Mouse (Mus musculus): ENCODE measurements around the gene Mylk2. TPM values are rescaled to one million over a fixed set of nuclear protein-coding genes. Genes with fewer than 3 reads are reported as not detected.

Gene Mylk2
- total and polyA plus RNA-seq, 2 experiments from 2014 or later: 0.16 TPM; not detected in 1

- no peak overlapping the region for H3K4me2 ChIP-seq (ENCODE audit: low read depth, low read length)
- H3K9ac ChIP-seq (replicated peaks; ENCODE audit: low read depth, low read length): no peak overlapping the region
- TF ChIP-seq EP300 (IDR thresholded peaks at IDR 0.05; ENCODE audit: low read depth) (no peak), CTCF (IDR thresholded peaks at IDR 0.05; ENCODE audit: low read depth) (no peak)
- H3K36me3 ChIP-seq (replicated peaks; ENCODE audit: control insufficient read depth, insufficient read depth, low read length): peaks cover 9% of the 10 kb centered on the region; the same call in 1 of the 2 replicates
- peaks cover 29% of the 10 kb centered on the region for H3K4me1 ChIP-seq (ENCODE audit: control insufficient read depth, insufficient read depth)
- no peaks in the 10 kb centered on the region for H3K9me3 ChIP-seq (replicated peaks; ENCODE audit: control insufficient read depth, low read length)
- WGBS: 90% methylated on average over 15 of the region's 15 CpGs
- DNase-seq (ENCODE audit: low spot score) (no peak), ATAC-seq (ENCODE audit: insufficient read depth, low read depth) (no peak)
- H3K27me3 ChIP-seq (ENCODE audit: control insufficient read depth, insufficient read depth, low read length): no peaks in the 10 kb centered on the region
- no peak overlapping the region for H3K27ac ChIP-seq (ENCODE audit: low read depth)
- no peak overlapping the region for H3K4me3 ChIP-seq (ENCODE audit: low read depth, low read length)
These were observed 9.9 kb upstream of the Mylk2 start for GRCm38 (mm10) chr2:152901296-152901695.

DNA sequence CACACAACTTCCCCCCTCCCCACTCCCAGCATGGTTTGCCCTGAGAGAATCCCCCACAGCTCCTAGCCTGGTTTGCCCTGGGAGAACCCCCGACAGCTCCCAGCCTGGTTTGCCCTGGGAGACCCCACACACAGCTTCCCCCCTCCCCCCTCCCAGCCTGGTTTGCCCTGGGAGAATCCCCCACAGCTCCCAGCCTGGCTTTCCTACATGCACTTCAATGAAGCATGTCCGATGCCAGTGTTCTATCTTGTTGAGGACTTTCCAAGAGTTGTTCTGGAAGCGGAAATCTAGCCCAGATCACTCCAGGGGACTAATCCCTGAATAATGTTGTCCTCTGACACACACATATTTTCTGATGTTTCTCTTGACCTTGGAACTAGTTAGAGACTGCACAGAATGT, 8.5 kb upstream of the Mylk2 start:
- Histone ChIP-seq H3K27me3 (ENCODE audit: control insufficient read depth, insufficient read depth, low read length) (no peaks in the 10 kb centered on the region), H3K4me2 (ENCODE audit: low read depth, low read length) (no peak overlapping the region), H3K9me3 (replicated peaks; ENCODE audit: control insufficient read depth, low read length) (no peaks in the 10 kb centered on the region), H3K36me3 (replicated peaks; ENCODE audit: control insufficient read depth, insufficient read depth, low read length) (peaks cover 9% of the 10 kb centered on the region; the same call in 1 of the 2 replicates), H3K4me3 (ENCODE audit: low read depth, low read length) (no peak overlapping the region), H3K9ac (replicated peaks; ENCODE audit: low read depth, low read length) (no peak overlapping the region), H3K4me1 (ENCODE audit: control insufficient read depth, insufficient read depth) (peaks cover 41% of the 10 kb centered on the region), H3K27ac (ENCODE audit: low read depth) (no peak overlapping the region)
- no peak for TF ChIP-seq EP300 (IDR thresholded peaks at IDR 0.05; ENCODE audit: low read depth)
- no peak for TF ChIP-seq CTCF (IDR thresholded peaks at IDR 0.05; ENCODE audit: low read depth)
- ATAC-seq (ENCODE audit: insufficient read depth, low read depth): no peak
- 62% methylated on average over 3 of the region's 3 CpGs for WGBS
- no peak for DNase-seq (ENCODE audit: low spot score)

DNA sequence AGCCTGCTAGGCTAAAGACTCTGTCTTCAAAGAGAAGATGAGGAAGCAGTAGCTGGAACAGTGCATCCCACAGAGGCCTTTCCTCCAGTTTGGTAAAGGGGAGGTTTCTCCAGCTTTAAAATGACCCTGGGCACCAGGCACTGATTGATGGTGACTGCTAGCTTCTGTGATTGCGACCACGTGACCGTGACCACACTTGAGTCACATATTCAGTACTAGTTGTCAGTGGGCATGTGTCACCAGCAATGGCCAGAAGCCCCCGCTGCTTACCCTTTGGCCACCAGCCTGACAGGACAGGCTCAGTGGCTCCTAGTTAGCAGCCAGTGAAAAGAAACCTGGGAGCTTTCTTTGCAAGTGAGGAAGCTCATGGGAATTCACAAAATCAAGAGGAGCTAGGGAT, 7.6 kb upstream of the Mylk2 start:
- no peak for TF ChIP-seq CTCF (IDR thresholded peaks at IDR 0.05; ENCODE audit: low read depth)
- TF ChIP-seq EP300 (IDR thresholded peaks at IDR 0.05; ENCODE audit: low read depth): no peak
- Histone ChIP-seq H3K36me3 (replicated peaks; ENCODE audit: control insufficient read depth, insufficient read depth, low read length) (peaks cover 9% of the 10 kb centered on the region; the same call in 1 of the 2 replicates), H3K4me3 (ENCODE audit: low read depth, low read length) (no peak overlapping the region), H3K27me3 (ENCODE audit: control insufficient read depth, insufficient read depth, low read length) (no peaks in the 10 kb centered on the region), H3K4me1 (ENCODE audit: control insufficient read depth, insufficient read depth) (peaks cover 41% of the 10 kb centered on the region), H3K4me2 (ENCODE audit: low read depth, low read length) (no peak overlapping the region), H3K9me3 (replicated peaks; ENCODE audit: control insufficient read depth, low read length) (no peaks in the 10 kb centered on the region), H3K9ac (replicated peaks; ENCODE audit: low read depth, low read length) (no peak overlapping the region), H3K27ac (ENCODE audit: low read depth) (peak overlapping the region; percentile 96; the same call in 1 of the 2 replicates)
- no peak for DNase-seq (ENCODE audit: low spot score)
- no peak for ATAC-seq (ENCODE audit: insufficient read depth, low read depth)
- WGBS: 73% methylated on average over 4 of the region's 4 CpGs

DNA sequence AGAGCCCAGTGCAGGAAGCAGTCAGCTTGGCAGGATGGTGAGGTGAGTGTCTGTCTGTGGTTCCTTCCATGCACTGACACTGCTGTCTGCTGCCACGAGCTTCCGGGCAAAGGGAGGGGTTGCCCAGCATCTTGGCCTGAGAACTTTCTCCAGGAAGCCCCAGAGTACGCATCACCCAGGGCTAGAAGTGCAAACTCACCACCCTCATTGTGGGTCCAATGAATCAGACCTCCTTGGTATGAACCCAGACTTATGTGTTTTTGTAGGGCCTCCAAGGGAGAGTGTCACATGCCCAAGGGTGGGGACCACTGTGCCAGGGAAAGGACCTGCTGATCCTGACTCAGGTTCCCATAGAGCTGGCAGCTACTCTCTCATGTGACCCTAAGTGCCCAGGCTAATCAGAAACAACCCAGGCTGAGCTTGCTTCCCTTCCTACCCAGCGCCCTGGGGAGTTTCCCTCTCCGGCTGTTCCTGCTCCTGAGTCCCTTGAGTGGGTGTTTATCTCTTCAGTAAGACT, 7.0 kb upstream of the Mylk2 start:
- no peaks in the 10 kb centered on the region for H3K27me3 ChIP-seq (ENCODE audit: control insufficient read depth, insufficient read depth, low read length)
- 39% methylated on average over 5 of the region's 5 CpGs for WGBS
- peaks cover 4% of the 10 kb centered on the region; the same call in 1 of the 2 replicates for H3K36me3 ChIP-seq (replicated peaks; ENCODE audit: control insufficient read depth, insufficient read depth, low read length)
- no peak overlapping the region for H3K4me2 ChIP-seq (ENCODE audit: low read depth, low read length)
- TF ChIP-seq EP300 (IDR thresholded peaks at IDR 0.05; ENCODE audit: low read depth) (no peak), CTCF (IDR thresholded peaks at IDR 0.05; ENCODE audit: low read depth) (no peak)
- H3K27ac ChIP-seq (ENCODE audit: low read depth): peak overlapping the region; percentile 96
- peaks cover 41% of the 10 kb centered on the region for H3K4me1 ChIP-seq (ENCODE audit: control insufficient read depth, insufficient read depth)
- peak; percentile 44 for DNase-seq (ENCODE audit: low spot score)
- no peaks in the 10 kb centered on the region for H3K9me3 ChIP-seq (replicated peaks; ENCODE audit: control insufficient read depth, low read length)
- peak; percentile 37 for ATAC-seq (ENCODE audit: insufficient read depth, low read depth)
- H3K9ac ChIP-seq (replicated peaks; ENCODE audit: low read depth, low read length): no peak overlapping the region
- H3K4me3 ChIP-seq (ENCODE audit: low read depth, low read length): no peak overlapping the region

- ATAC-seq (ENCODE audit: insufficient read depth, low read depth) (peak; percentile 75), DNase-seq (ENCODE audit: low spot score) (peak; percentile 86)
- Histone ChIP-seq H3K4me3 (ENCODE audit: low read depth, low read length) (no peak overlapping the region), H3K27ac (ENCODE audit: low read depth) (peak overlapping the region; percentile 96), H3K4me1 (ENCODE audit: control insufficient read depth, insufficient read depth) (peaks cover 41% of the 10 kb centered on the region), H3K36me3 (replicated peaks; ENCODE audit: control insufficient read depth, insufficient read depth, low read length) (no peaks in the 10 kb centered on the region), H3K9ac (replicated peaks; ENCODE audit: low read depth, low read length) (peak overlapping the region; percentile 29; the same call in 1 of the 2 replicates), H3K4me2 (ENCODE audit: low read depth, low read length) (peak overlapping the region; percentile 28; the same call in 1 of the 2 replicates), H3K27me3 (ENCODE audit: control insufficient read depth, insufficient read depth, low read length) (no peaks in the 10 kb centered on the region), H3K9me3 (replicated peaks; ENCODE audit: control insufficient read depth, low read length) (no peaks in the 10 kb centered on the region)
- WGBS: 19% methylated on average over 11 of the region's 11 CpGs
- TF ChIP-seq EP300 (IDR thresholded peaks at IDR 0.05; ENCODE audit: low read depth): no peak; the same call in 1 of the 2 replicates
These were observed 5.9 kb upstream of the Mylk2 start for GRCm38 (mm10) chr2:152905036-152905829.
